Mouse (Mus musculus) forebrain, embryonic 14.5 days (tissue): ENCODE results near the gene Fbxo6. TPM values are rescaled to one million over a fixed set of nuclear protein-coding genes. Genes with fewer than 3 reads are reported as not detected.

Experiments
- microRNA-seq: library from miRNA; unstranded; fragments of <30 nt; microRNA quantifications from one replicate; pipeline ENCODE4, GENCODE M21; 2016
- polyA plus RNA-seq: library from polyadenylated mRNA; unstranded; fragments of >200 nt; fragmentation: Nextera tagmentation; extraction: Ambion mirVana; gene quantifications from 2 replicates; pipeline ENCODE4 v1.2.1, GENCODE M21; 2014

Gene Fbxo6
- polyA plus RNA-seq, 1 experiment from 2014 or later = 20.6 TPM

Small RNAs within 50 kb of the gene (microRNA-seq; reads per million reads assigned to microRNA genes)
- not detected for gene Mir7022

Other genes starting within 250 kb of the Fbxo6 start
- gene Mfn2, start 247.4 kb downstream of the Fbxo6 start, polyA plus RNA-seq = 33.8 and 50.1 TPM in 2 replicates
- 15.0 and 18.8 TPM in 2 replicates for gene Plod1, start 215.4 kb downstream of the Fbxo6 start, polyA plus RNA-seq
- 12.5 TPM in 2 replicates for gene 2510039O18Rik, start 211.2 kb downstream of the Fbxo6 start, polyA plus RNA-seq
- gene Nppb, start 166.4 kb downstream of the Fbxo6 start, polyA plus RNA-seq = not detected in 2 replicates
- gene Nppa, start 151.4 kb downstream of the Fbxo6 start, polyA plus RNA-seq = 0.80 and 1.1 TPM in 2 replicates
- 19.1 and 24.8 TPM in 2 replicates for gene Clcn6, start 113.3 kb downstream of the Fbxo6 start, polyA plus RNA-seq
- 12.4 TPM in 2 replicates for gene Mthfr, start 113.1 kb downstream of the Fbxo6 start, polyA plus RNA-seq
- gene Agtrap, start 64.1 kb downstream of the Fbxo6 start, polyA plus RNA-seq = 5.3 and 5.7 TPM in 2 replicates
- 129 and 141 TPM in 2 replicates for gene Mad2l2, start 21.8 kb downstream of the Fbxo6 start, polyA plus RNA-seq
- 18.8 and 20.7 TPM in 2 replicates for gene Draxin, start 21.4 kb downstream of the Fbxo6 start, polyA plus RNA-seq
- gene Fbxo44, start 8.3 kb upstream of the Fbxo6 start, polyA plus RNA-seq = 70.6 and 76.3 TPM in 2 replicates
- gene Fbxo2, start 8.5 kb upstream of the Fbxo6 start, polyA plus RNA-seq = 2.2 and 3.2 TPM in 2 replicates
- gene Disp3, start 135.8 kb upstream of the Fbxo6 start, polyA plus RNA-seq = 7.2 and 9.5 TPM in 2 replicates